Mouse (Mus musculus) urinary bladder, postnatal 14 days (tissue): ENCODE data around the gene D6Ertd527e.

Experiments
- DNase-seq: peaks from one replicate; pipeline ENCODE4 v3.0.0; 2021; ENCODE audit warnings: low spot score

The D6Ertd527e gene

GRCm38 (mm10) chr6:87111493-87111892, 6.9 kb downstream of the D6Ertd527e start:
- DNase-seq, result no peak

DNA sequence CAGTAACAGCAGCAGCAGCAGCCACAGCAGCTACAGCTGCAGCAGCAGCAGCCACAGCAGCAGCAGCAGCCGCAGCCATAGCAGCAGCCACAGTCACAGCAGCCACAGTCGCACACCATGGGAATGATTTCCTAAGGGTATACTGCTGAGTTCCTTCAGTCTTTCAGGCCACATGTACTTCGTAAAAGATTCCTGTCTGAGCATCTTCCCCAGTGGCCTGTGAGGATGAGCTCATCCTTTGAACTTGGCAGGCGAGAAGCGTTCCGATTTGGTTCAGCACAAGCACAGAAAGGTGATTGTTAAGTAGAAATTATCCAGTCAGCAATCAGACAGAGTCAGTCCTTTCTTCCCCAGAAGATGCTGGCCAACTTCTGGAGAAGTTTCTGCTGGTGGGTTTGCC, 7.6 kb downstream of the D6Ertd527e start:
- peak; percentile 23 for DNase-seq

DNA sequence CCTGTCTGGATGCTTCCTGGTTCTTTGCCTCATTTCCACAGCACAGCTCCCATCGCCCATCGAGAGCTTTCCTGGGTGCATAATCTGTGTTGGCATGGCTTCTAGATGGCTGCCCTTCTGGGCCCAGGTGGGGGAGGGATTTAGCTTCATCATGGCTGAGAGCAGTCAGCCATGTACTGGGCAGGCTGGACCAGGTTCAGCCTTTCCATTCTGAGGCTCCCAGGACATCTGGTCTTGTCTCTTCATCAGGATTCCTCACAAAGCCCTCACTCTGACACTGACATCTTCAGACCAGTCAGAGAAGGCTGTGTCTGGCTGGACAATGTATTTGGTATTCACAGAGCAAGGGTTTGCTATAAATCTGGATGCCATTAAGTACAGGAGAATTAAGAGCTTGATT, 11.4 kb downstream of the D6Ertd527e start:
- no peak for DNase-seq

GRCm38 (mm10) chr6:87116596-87116995, 12.1 kb downstream of the D6Ertd527e start:
- no peak for DNase-seq

GRCm38 (mm10) chr6:87119066-87119837, 14.7 kb downstream of the D6Ertd527e start:
- no peak for DNase-seq

- no peak for DNase-seq
Measured at GRCm38 (mm10) chr6:87119975-87120374, 15.4 kb downstream of the D6Ertd527e start.

- no peak for DNase-seq
Measured at GRCm38 (mm10) chr6:87120661-87121060, 16.1 kb downstream of the D6Ertd527e start.

- no peak for DNase-seq
Measured at GRCm38 (mm10) chr6:87121961-87122360, 17.4 kb downstream of the D6Ertd527e start.

- DNase-seq, result no peak
Measured at GRCm38 (mm10) chr6:87123406-87123805, 18.9 kb downstream of the D6Ertd527e start.

GRCm38 (mm10) chr6:87123973-87124372, 19.4 kb downstream of the D6Ertd527e start:
- DNase-seq, result no peak

GRCm38 (mm10) chr6:87127049-87127753, 22.7 kb downstream of the D6Ertd527e start:
- DNase-seq, result no peak

DNA sequence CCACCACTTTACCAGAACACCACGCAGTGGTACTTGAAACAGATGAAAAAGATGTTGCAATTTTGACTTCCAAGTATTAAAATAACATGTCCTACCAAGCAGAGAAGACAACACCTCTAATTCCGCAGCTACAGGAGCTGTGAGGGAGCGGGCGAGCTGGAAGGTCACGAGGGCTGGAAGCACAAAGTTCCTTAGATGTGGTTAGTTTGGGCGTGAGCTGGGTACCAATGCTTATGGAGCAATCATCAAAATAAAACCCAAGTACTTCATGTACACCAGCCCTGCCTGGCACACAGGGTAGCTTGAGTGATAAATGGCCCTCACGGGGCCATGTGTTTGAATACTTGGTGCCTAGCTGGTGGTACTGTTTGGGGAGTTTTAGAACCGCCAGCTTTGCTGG, 25.3 kb downstream of the D6Ertd527e start:
- no peak for DNase-seq

- DNase-seq, result no peak
Measured at GRCm38 (mm10) chr6:87130628-87131027, 26.1 kb downstream of the D6Ertd527e start.

DNA sequence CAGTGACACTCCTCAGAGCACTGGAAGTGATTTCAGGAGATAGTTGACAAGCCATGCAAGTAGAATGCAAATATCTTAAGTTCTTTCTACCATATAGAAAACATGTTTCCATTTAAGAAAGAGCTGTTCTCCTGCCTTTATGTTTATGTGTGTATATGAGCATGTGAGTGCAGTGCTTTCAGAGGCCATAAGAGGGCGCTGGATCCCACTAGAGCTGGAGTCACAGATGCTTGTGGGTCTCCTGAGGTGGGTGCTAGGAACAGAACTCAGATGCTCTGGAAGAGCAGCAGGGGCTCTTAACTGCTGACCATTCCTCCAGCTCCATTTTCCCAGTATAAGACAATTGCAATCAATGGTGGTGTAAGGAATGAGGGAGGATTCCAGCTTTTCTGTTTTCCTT, 26.5 kb downstream of the D6Ertd527e start:
- DNase-seq, result no peak

GRCm38 (mm10) chr6:87133520-87133919, 29.0 kb downstream of the D6Ertd527e start:
- DNase-seq, result no peak

GRCm38 (mm10) chr6:87133966-87134546, 29.5 kb downstream of the D6Ertd527e start:
- no peak for DNase-seq

DNA sequence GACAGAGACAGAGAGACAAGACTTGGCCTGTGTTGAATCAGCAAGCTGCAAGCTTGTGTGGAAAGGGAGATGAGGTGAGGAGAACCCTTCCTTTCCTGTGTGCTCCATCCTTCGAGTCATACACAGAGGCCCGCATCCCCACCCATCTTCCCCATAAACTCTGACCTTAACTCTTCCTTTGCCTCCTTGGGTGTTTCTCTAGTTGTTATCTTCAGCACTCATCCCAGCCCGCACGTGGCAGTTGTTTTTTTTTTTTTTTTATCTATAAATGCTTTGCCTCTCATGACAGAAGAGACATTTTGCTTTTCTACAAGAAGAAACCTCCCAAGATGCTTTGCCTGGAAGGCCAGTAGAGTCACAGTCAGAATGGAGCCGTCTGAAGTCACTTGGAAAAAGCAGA, 33.9 kb downstream of the D6Ertd527e start:
- DNase-seq, result no peak

DNA sequence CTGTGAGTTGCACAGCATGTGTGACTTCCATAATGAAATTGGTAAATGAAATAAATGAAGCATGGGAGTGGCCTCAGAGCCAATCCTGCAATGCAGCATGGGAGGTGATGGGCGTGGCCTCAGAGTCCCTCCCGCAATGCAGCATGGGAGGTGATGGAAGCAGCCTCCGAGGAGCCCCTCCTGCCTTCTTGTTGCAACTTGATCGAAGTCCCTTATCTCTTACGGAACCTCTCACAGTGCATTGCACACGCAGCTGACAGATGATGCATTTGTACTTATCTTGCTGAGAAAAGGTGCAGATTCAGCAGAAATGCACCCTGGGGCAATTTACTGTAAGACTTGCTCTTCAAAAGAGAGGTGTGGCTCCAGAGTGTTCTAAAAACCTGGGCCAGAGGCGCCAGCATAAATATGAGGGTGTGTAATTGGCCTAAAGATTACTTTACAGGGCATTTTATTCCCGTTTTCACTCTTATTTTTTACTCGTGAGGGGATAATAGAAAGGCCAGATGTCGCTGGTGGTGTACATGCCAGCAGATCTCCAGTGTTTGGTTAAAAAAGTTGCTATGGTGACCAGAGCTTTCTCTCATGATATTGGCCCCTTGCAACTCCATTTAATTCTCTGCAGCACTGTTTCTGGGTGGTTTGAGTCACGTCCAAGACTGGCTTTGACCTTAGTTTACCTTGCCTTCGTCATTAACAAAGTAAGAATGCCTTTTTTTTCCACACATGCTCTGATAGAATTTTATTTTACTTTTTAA, 35.4 kb downstream of the D6Ertd527e start:
- no peak for DNase-seq

DNA sequence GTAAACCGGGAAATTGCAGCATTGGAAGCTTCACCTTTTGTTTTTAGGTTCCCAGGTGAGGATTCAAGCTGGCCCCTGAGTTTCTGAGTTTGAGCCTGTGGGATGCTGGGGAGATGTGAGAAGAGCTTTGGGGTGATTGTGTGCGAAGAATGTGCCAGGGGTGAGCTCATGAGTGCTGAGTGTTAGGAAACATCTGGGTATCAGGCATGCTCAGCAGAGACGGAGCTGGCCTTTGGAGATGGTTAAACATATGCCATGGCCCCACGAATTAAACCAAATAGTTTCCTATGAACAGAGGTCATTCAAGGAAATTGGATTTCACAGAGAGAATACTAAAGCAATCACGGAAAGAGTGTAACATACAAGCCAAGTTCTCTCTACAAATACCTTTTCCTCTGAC, 37.7 kb downstream of the D6Ertd527e start:
- DNase-seq, result no peak

GRCm38 (mm10) chr6:87143594-87143993, 39.0 kb downstream of the D6Ertd527e start:
- no peak for DNase-seq

- no peak for DNase-seq
Measured at GRCm38 (mm10) chr6:87147921-87148320, 43.4 kb downstream of the D6Ertd527e start.

- DNase-seq, result no peak
Measured at GRCm38 (mm10) chr6:87150471-87150870, 45.9 kb downstream of the D6Ertd527e start.
